Mouse (Mus musculus) thymus, adult 2 months (tissue): ENCODE results near the gene Krtap5-4.
"Not testable (repeated sequence)": the region's sequence is repeated elsewhere in the genome, so short reads cannot be mapped to it uniquely, and the experiment has no call there.

Experiments
- CTCF ChIP-seq: fragments of 200-500 bp; IDR thresholded peaks from 2 replicates; pipeline ENCODE4 v1.5.1; 2012; ENCODE audit warnings: mild to moderate bottlenecking, control low read depth, low read length, moderate library complexity, borderline replicate concordance; ENCODE audit not compliant: control insufficient read depth, poor library complexity, insufficient read depth; ENCODE audit errors: extremely low read depth
- POLR2A ChIP-seq: fragments of 200-500 bp; IDR thresholded peaks from 2 replicates; pipeline ENCODE4 v1.6.1; 2012; ENCODE audit warnings: mild to moderate bottlenecking, low read length, control low read depth, moderate library complexity; ENCODE audit not compliant: control insufficient read depth, poor library complexity, insufficient read depth; ENCODE audit errors: extremely low read depth

GRCm38 (mm10) chr7:142296108-142296507 is 7.2 kb upstream of the Krtap5-4 start:
- not testable (repeated sequence) for TF ChIP-seq POLR2A, CTCF
